Mouse (Mus musculus) MEL (cell line): ENCODE results near the gene Comtd1. TPM values are rescaled to one million over a fixed set of nuclear protein-coding genes. Genes with fewer than 3 reads are reported as not detected.

Experiments used
- DNase-seq: peaks from one replicate; pipeline ENCODE4 v3.0.0; 2011; ENCODE audit warnings: low read depth, low spot score
- H3K27ac ChIP-seq: 2 replicates; pipeline ENCODE4 v1.5.1; 2012; ENCODE audit warnings: low read depth, mild to moderate bottlenecking, control low read depth, low read length, moderate library complexity; ENCODE audit not compliant: control insufficient read depth
- H3K27me3 ChIP-seq, 2 experiments: fragments of 150-350 bp in 1 of 2; sonication (generic) in 1 of 2; 2 replicates each; pipeline ENCODE4 v1.6.1; 2012; ENCODE audit warnings: low read length in 2 of 2, mild to moderate bottlenecking in 2 of 2, improper control_type of control experiment in 1 of 2, moderate library complexity in 1 of 2; ENCODE audit not compliant: insufficient read depth in 2 of 2, control insufficient read depth in 1 of 2
- H3K36me3 ChIP-seq, 2 experiments: 2 replicates each; pipeline ENCODE4 v1.6.1; 2012 to 2014; ENCODE audit warnings: low read length in 2 of 2, improper control_type of control experiment in 1 of 2, inconsistent platforms in 1 of 2, mild to moderate bottlenecking in 1 of 2; ENCODE audit not compliant: insufficient read depth in 2 of 2, control insufficient read depth in 1 of 2
- H3K4me1 ChIP-seq, 2 experiments: fragments of 150-350 bp in 1 of 2; sonication (generic) in 1 of 2; 2 replicates each; pipeline ENCODE4 v1.6.1; 2012; ENCODE audit warnings: low read length in 2 of 2, improper control_type of control experiment in 1 of 2, mild to moderate bottlenecking in 1 of 2; ENCODE audit not compliant: insufficient read depth in 2 of 2, control insufficient read depth in 1 of 2
- H3K4me3 ChIP-seq, 2 experiments: fragments of 150-350 bp in 1 of 2; sonication (generic) in 1 of 2; 2 replicates each; pipeline ENCODE4 v1.5.1; 2012; ENCODE audit warnings: low read depth in 2 of 2, low read length in 2 of 2, mild to moderate bottlenecking in 2 of 2, moderate library complexity in 2 of 2, control low read depth in 1 of 2, improper control_type of control experiment in 1 of 2; ENCODE audit not compliant: control insufficient read depth in 1 of 2, insufficient read depth in 1 of 2
- H3K79me2 ChIP-seq: 2 replicates; pipeline ENCODE4 v1.6.1; 2012; ENCODE audit warnings: mild to moderate bottlenecking, low read length, moderate library complexity; ENCODE audit not compliant: control insufficient read depth, poor library complexity, insufficient read depth
- H3K9ac ChIP-seq: 2 replicates; pipeline ENCODE4 v1.6.1; 2012; ENCODE audit warnings: low read depth, mild to moderate bottlenecking, control low read depth, low read length, moderate library complexity; ENCODE audit not compliant: control insufficient read depth, poor library complexity, severe bottlenecking
- H3K9me3 ChIP-seq: fragments of 150-350 bp; sonication (generic); replicated peaks from 2 replicates; pipeline ENCODE4 v1.6.1; 2012; ENCODE audit warnings: mild to moderate bottlenecking, low read length, improper control_type of control experiment, moderate library complexity; ENCODE audit not compliant: insufficient read depth
- CHD1 ChIP-seq: IDR thresholded peaks from 2 replicates; pipeline ENCODE4 v1.6.1; 2012; ENCODE audit warnings: low read depth, mild to moderate bottlenecking, inconsistent platforms, low read length, improper control_type of control experiment
- E2F4 ChIP-seq: IDR thresholded peaks from 2 replicates; pipeline ENCODE4 v1.6.1; 2011; ENCODE audit warnings: low read depth, low read length, improper control_type of control experiment, borderline replicate concordance
- ELF1 ChIP-seq: IDR thresholded peaks from 2 replicates; pipeline ENCODE4 v1.6.1; 2014; ENCODE audit warnings: low read depth, mild to moderate bottlenecking, inconsistent platforms, low read length, improper control_type of control experiment, moderate library complexity
- GABPA ChIP-seq: IDR thresholded peaks from 2 replicates; pipeline ENCODE4 v1.6.1; 2012; ENCODE audit warnings: low read depth, mild to moderate bottlenecking, inconsistent platforms, low read length, improper control_type of control experiment, moderate library complexity
- GATA1 ChIP-seq: IDR thresholded peaks from 2 replicates; pipeline ENCODE4 v1.6.1; 2011; ENCODE audit warnings: low read depth, low read length, improper control_type of control experiment
- HCFC1 ChIP-seq: IDR thresholded peaks from 2 replicates; pipeline ENCODE4 v1.6.1; 2012; ENCODE audit warnings: low read depth, mild to moderate bottlenecking, inconsistent platforms, low read length, improper control_type of control experiment, moderate library complexity
- JUND ChIP-seq: IDR thresholded peaks from 2 replicates; pipeline ENCODE4 v1.6.1; 2011; ENCODE audit warnings: low read depth, mild to moderate bottlenecking, improper control_type of control experiment, low read length
- MAFK ChIP-seq: IDR thresholded peaks from 2 replicates; pipeline ENCODE4 v1.6.1; 2011; ENCODE audit warnings: low read depth, mild to moderate bottlenecking, low read length, improper control_type of control experiment, borderline replicate concordance
- MAX ChIP-seq: IDR thresholded peaks from 2 replicates; pipeline ENCODE4 v1.6.1; 2011; ENCODE audit warnings: low read length, improper control_type of control experiment
- MAZ ChIP-seq: IDR thresholded peaks from 2 replicates; pipeline ENCODE4 v1.6.1; 2012; ENCODE audit warnings: low read depth, mild to moderate bottlenecking, inconsistent platforms, low read length, improper control_type of control experiment
- MXI1 ChIP-seq: IDR thresholded peaks from 2 replicates; pipeline ENCODE4 v1.6.1; 2011; ENCODE audit warnings: mild to moderate bottlenecking, low read depth, low read length, improper control_type of control experiment
- POLR2A ChIP-seq, 2 experiments: IDR thresholded peaks; 2 replicates each; pipeline ENCODE4 v1.6.1; 2011 to 2012; ENCODE audit warnings: low read length in 2 of 2, mild to moderate bottlenecking in 2 of 2, control low read depth in 1 of 2, improper control_type of control experiment in 1 of 2, low read depth in 1 of 2, moderate library complexity in 1 of 2; ENCODE audit not compliant: control insufficient read depth in 1 of 2, insufficient read depth in 1 of 2, poor library complexity in 1 of 2
- POLR2AphosphoS2 ChIP-seq: IDR thresholded peaks from 2 replicates; pipeline ENCODE4 v1.6.1; 2011; ENCODE audit warnings: low read length, improper control_type of control experiment
- RCOR1 ChIP-seq: IDR thresholded peaks from 2 replicates; pipeline ENCODE4 v1.6.1; 2012; ENCODE audit warnings: low read depth, mild to moderate bottlenecking, inconsistent platforms, low read length, improper control_type of control experiment
- SMC3 ChIP-seq: IDR thresholded peaks from 2 replicates; pipeline ENCODE4 v1.6.1; 2011; ENCODE audit warnings: low read depth, low read length, improper control_type of control experiment
- TAL1 ChIP-seq: IDR thresholded peaks from 2 replicates; pipeline ENCODE4 v1.6.1; 2012; ENCODE audit warnings: mild to moderate bottlenecking, inconsistent platforms, low read length, moderate library complexity, mixed read lengths
- TBP ChIP-seq: IDR thresholded peaks from 2 replicates; pipeline ENCODE4 v1.8.0; 2011; ENCODE audit warnings: low read depth, low read length, improper control_type of control experiment
- TCF12 ChIP-seq: IDR thresholded peaks from 2 replicates; pipeline ENCODE4 v1.6.1; 2014; ENCODE audit warnings: low read depth, mild to moderate bottlenecking, inconsistent platforms, low read length, improper control_type of control experiment, moderate library complexity
- UBTF ChIP-seq: IDR thresholded peaks from 2 replicates; pipeline ENCODE4 v1.6.1; 2012; ENCODE audit warnings: low read depth, mild to moderate bottlenecking, inconsistent platforms, low read length, improper control_type of control experiment, moderate library complexity, borderline replicate concordance; ENCODE audit not compliant: insufficient read depth
- USF1 ChIP-seq: IDR thresholded peaks from 2 replicates; pipeline ENCODE4 v1.6.1; 2014; ENCODE audit warnings: low read depth, mild to moderate bottlenecking, inconsistent platforms, low read length, improper control_type of control experiment, moderate library complexity
- USF2 ChIP-seq, 2 experiments: IDR thresholded peaks; 2 replicates each; pipeline ENCODE4 v1.6.1; 2011 to 2012; ENCODE audit warnings: improper control_type of control experiment in 2 of 2, low read length in 2 of 2, borderline replicate concordance in 1 of 2, inconsistent platforms in 1 of 2, low read depth in 1 of 2, mild to moderate bottlenecking in 1 of 2; ENCODE audit not compliant: insufficient read depth in 1 of 2
- ZC3H11A ChIP-seq: IDR thresholded peaks from 2 replicates; pipeline ENCODE4 v1.6.1; 2012; ENCODE audit warnings: low read depth, mild to moderate bottlenecking, inconsistent platforms, low read length, improper control_type of control experiment
- ZKSCAN1 ChIP-seq: IDR thresholded peaks from 2 replicates; pipeline ENCODE4 v1.6.1; 2012; ENCODE audit warnings: low read depth, mild to moderate bottlenecking, inconsistent platforms, low read length, improper control_type of control experiment, moderate library complexity
- ZMIZ1 ChIP-seq: IDR thresholded peaks from 2 replicates; pipeline ENCODE4 v1.6.1; 2012; ENCODE audit warnings: low read depth, mild to moderate bottlenecking, inconsistent platforms, low read length, improper control_type of control experiment, moderate library complexity
- ZNF384 ChIP-seq: IDR thresholded peaks from 2 replicates; pipeline ENCODE4 v1.6.1; 2012; ENCODE audit warnings: low read depth, mild to moderate bottlenecking, inconsistent platforms, low read length, improper control_type of control experiment
- polyA plus RNA-seq, 2 experiments: library from polyadenylated mRNA; stranded (reverse) in 1 of 2; unstranded in 1 of 2; fragments of >175 nt in 1 of 2; fragments of >200 nt in 1 of 2; gene quantifications; 2 replicates each; pipeline versions ENCODE4 v1.2.1 to v1.2.4; 2012; ENCODE audit warnings: low replicate concordance in 2 of 2, low read depth in 1 of 2; ENCODE audit not compliant: insufficient read length in 2 of 2, insufficient read depth in 1 of 2, missing spikeins in 1 of 2
- total RNA-seq: library from RNA; depleted of rRNA; stranded (reverse); fragments of 300-350 nt; gene quantifications from 2 replicates; pipeline ENCODE4 v1.2.3, GENCODE M21; 2012

Comtd1 gene
- total and polyA plus RNA-seq, 3 experiments: 35.7 to 36.4 TPM; not detected in 1

GRCm38 (mm10) chr14:21820880-21821505 is 27.8 kb downstream of the Comtd1 start:
- Histone ChIP-seq H3K4me3 (no peak overlapping the region), H3K27ac (no peak overlapping the region), H3K4me1 (peaks cover 6 to 12% of the 10 kb centered on the region in 2 experiments), H3K36me3 (peaks cover 0 to 15% of the 10 kb centered on the region in 2 experiments; a peak in 2 of 4 replicates), H3K79me2 (no peaks in the 10 kb centered on the region), H3K9ac (no peak overlapping the region), H3K9me3 (no peaks in the 10 kb centered on the region), H3K27me3 (no peaks in the 10 kb centered on the region)
- TF ChIP-seq POLR2A (IDR thresholded peaks at IDR 0.05; ENCODE audit: control insufficient read depth in 1 of 2, insufficient read depth in 1 of 2, low read depth in 1 of 2, low read length in 2 of 2, poor library complexity in 1 of 2): no peak
- no peak for TF ChIP-seq SMC3
- TF ChIP-seq CHD1: no peak
- no peak for TF ChIP-seq USF1
- no peak for TF ChIP-seq UBTF
- no peak for TF ChIP-seq MAZ
- no peak for TF ChIP-seq JUND
- no peak for DNase-seq

GRCm38 (mm10) chr14:21817453-21817852 is 31.3 kb downstream of the Comtd1 start:
- peaks cover 8 to 15% of the 10 kb centered on the region in 2 experiments for H3K4me1 ChIP-seq
- TF ChIP-seq ZMIZ1: no peak
- TF ChIP-seq TCF12: no peak
- no peak for TF ChIP-seq POLR2A (IDR thresholded peaks at IDR 0.05; ENCODE audit: control insufficient read depth in 1 of 2, insufficient read depth in 1 of 2, low read depth in 1 of 2, low read length in 2 of 2, poor library complexity in 1 of 2)
- TF ChIP-seq GATA1: no peak
- no peak for TF ChIP-seq ZKSCAN1
- no peak for TF ChIP-seq ZNF384
- no peak for TF ChIP-seq GABPA
- no peak for TF ChIP-seq MXI1
- no peak overlapping the region for H3K9ac ChIP-seq
- DNase-seq: no peak
- H3K36me3 ChIP-seq: peaks cover 0 to 17% of the 10 kb centered on the region in 2 experiments; a peak in 2 of 4 replicates
- no peaks in the 10 kb centered on the region for H3K27me3 ChIP-seq
- no peaks in the 10 kb centered on the region for H3K79me2 ChIP-seq
- no peak overlapping the region for H3K27ac ChIP-seq
- H3K4me3 ChIP-seq: no peak overlapping the region
- H3K9me3 ChIP-seq: no peaks in the 10 kb centered on the region

- Histone ChIP-seq H3K27me3 (no peaks in the 10 kb centered on the region), H3K4me1 (peaks cover 13 to 20% of the 10 kb centered on the region in 2 experiments), H3K36me3 (peaks cover 0 to 13% of the 10 kb centered on the region in 2 experiments; a peak in 2 of 4 replicates), H3K9me3 (no peaks in the 10 kb centered on the region), H3K27ac (no peak overlapping the region), H3K9ac (no peak overlapping the region), H3K79me2 (no peaks in the 10 kb centered on the region), H3K4me3 (no peak overlapping the region)
- TF ChIP-seq POLR2AphosphoS2: no peak
- no peak for TF ChIP-seq TBP
- no peak for TF ChIP-seq ZMIZ1
- no peak for TF ChIP-seq GABPA
- no peak for TF ChIP-seq MAX
- TF ChIP-seq USF1: no peak
- TF ChIP-seq MXI1: no peak
- no peak for TF ChIP-seq TAL1
- TF ChIP-seq E2F4: no peak
- TF ChIP-seq MAFK: no peak
- no peak for TF ChIP-seq ELF1
- TF ChIP-seq ZC3H11A: no peak
- TF ChIP-seq HCFC1: no peak
- TF ChIP-seq USF2 (IDR thresholded peaks at IDR 0.05; ENCODE audit: borderline replicate concordance in 1 of 2, insufficient read depth in 1 of 2, low read depth in 1 of 2, low read length in 2 of 2): no peak
- TF ChIP-seq GATA1: no peak
- no peak for TF ChIP-seq RCOR1
- no peak for DNase-seq
These were observed 32.5 kb downstream of the Comtd1 start for GRCm38 (mm10) chr14:21816255-21816654.
